Mouse (Mus musculus) neural tube, embryonic 10.5 days (tissue): ENCODE measurements at regions not wholly inside any gene's neighbourhood (a gene's known extent, or its start where the extent isn't known, plus 50 kb on each side); places are given as distances from the start of the nearest gene placed in this dataset.
"Not testable (repeated sequence)": the region's sequence is repeated elsewhere in the genome, so short reads cannot be mapped to it uniquely, and the experiment has no call there.

Source experiments
- DNase-seq: peaks from one replicate; pipeline ENCODE4 v3.0.0-alpha.2; 2017; ENCODE audit warnings: low spot score; ENCODE audit errors: extremely low spot score

- DNase-seq: peak; percentile 27
Observed at GRCm38 (mm10) chr5:148820476-148820875, 108.6 kb downstream of the Katnal1 start.

GRCm38 (mm10) chr5:148819423-148819822 is 109.7 kb downstream of the Katnal1 start:
- no peak for DNase-seq

GRCm38 (mm10) chr5:148818746-148819145 is 110.4 kb downstream of the Katnal1 start:
- DNase-seq: no peak

GRCm38 (mm10) chr5:148812840-148813239 is 116.3 kb downstream of the Katnal1 start:
- no peak for DNase-seq

- peak; percentile 82 for DNase-seq
Observed at GRCm38 (mm10) chr5:148812016-148812415, 117.1 kb downstream of the Katnal1 start.

- DNase-seq: no peak
Observed at GRCm38 (mm10) chr5:148809485-148809884, 119.6 kb downstream of the Katnal1 start.

GRCm38 (mm10) chr5:148809055-148809454 is 120.1 kb downstream of the Katnal1 start:
- no peak for DNase-seq

GRCm38 (mm10) chr5:148808426-148808825 is 120.7 kb downstream of the Katnal1 start:
- DNase-seq: peak; percentile 63

- no peak for DNase-seq
Observed at GRCm38 (mm10) chr5:148807612-148808011, 121.5 kb downstream of the Katnal1 start.

- DNase-seq: no peak
Observed at GRCm38 (mm10) chr5:148805030-148805429, 124.1 kb downstream of the Katnal1 start.

- DNase-seq: no peak
Observed at GRCm38 (mm10) chr5:148803772-148804171, 125.3 kb downstream of the Katnal1 start.

GRCm38 (mm10) chr5:148802720-148803119 is 126.4 kb downstream of the Katnal1 start:
- no peak for DNase-seq

GRCm38 (mm10) chr5:148798541-148798940 is 130.6 kb downstream of the Katnal1 start:
- no peak for DNase-seq

- DNase-seq: no peak
Observed at GRCm38 (mm10) chr5:148796072-148796471, 133.0 kb downstream of the Katnal1 start.

GRCm38 (mm10) chr5:148794465-148794864 is 134.7 kb downstream of the Katnal1 start:
- peak; percentile 79 for DNase-seq

GRCm38 (mm10) chr5:148792736-148793440 is 136.2 kb downstream of the Katnal1 start:
- DNase-seq: peak; percentile 87

- DNase-seq: no peak
Observed at GRCm38 (mm10) chr5:148791651-148792050, 137.5 kb downstream of the Katnal1 start.

GRCm38 (mm10) chr5:148790343-148790742 is 138.8 kb downstream of the Katnal1 start:
- not testable (repeated sequence) for DNase-seq

- no peak for DNase-seq
Observed at GRCm38 (mm10) chr5:148789823-148790222, 139.3 kb downstream of the Katnal1 start.

- DNase-seq: no peak
Observed at GRCm38 (mm10) chr5:148789147-148789566, 140.0 kb downstream of the Katnal1 start.

- DNase-seq: no peak
Observed at GRCm38 (mm10) chr5:148788690-148789089, 140.4 kb downstream of the Katnal1 start.

- DNase-seq: no peak
Observed at GRCm38 (mm10) chr5:148787270-148787669, 141.8 kb downstream of the Katnal1 start.

- DNase-seq: not testable (repeated sequence)
Observed at GRCm38 (mm10) chr5:148781076-148781475, 148.0 kb downstream of the Katnal1 start.
